Mouse (Mus musculus) megakaryocyte-erythroid progenitor cell, adult 5-6 weeks (primary cell): ENCODE data around the gene Rpl13a. TPM values are rescaled to one million over a fixed set of nuclear protein-coding genes. Genes with fewer than 3 reads are reported as not detected.
"Not testable (repeated sequence)": the region's sequence is repeated elsewhere in the genome, so short reads cannot be mapped to it uniquely, and the experiment has no call there.

Source experiments
- ATAC-seq: replicated peaks from 2 replicates; pipeline ENCODE4 v1.8.0; 2016; ENCODE audit warnings: mild to moderate bottlenecking, inconsistent platforms; ENCODE audit not compliant: severe bottlenecking, poor library complexity, low FRiP score, low TSS enrichment
- total RNA-seq, 2 experiments: library from RNA; stranded (forward) in 1 of 2; stranded (reverse) in 1 of 2; fragments of 200-1000, 215-1000 nt in 1 of 2; fragments of >200 nt in 1 of 2; fragmentation: Nextera tagmentation in 1 of 2; gene quantifications; 2 replicates each; pipeline ENCODE4 v1.2.3; 2014 to 2017

Rpl13a gene
- total RNA-seq, 2 experiments from 2014 or later, result 4,178 to 4,844 TPM

- ATAC-seq, result no peak
Measured at GRCm38 (mm10) chr7:45098541-45099240, 29.9 kb downstream of the Rpl13a start.

DNA sequence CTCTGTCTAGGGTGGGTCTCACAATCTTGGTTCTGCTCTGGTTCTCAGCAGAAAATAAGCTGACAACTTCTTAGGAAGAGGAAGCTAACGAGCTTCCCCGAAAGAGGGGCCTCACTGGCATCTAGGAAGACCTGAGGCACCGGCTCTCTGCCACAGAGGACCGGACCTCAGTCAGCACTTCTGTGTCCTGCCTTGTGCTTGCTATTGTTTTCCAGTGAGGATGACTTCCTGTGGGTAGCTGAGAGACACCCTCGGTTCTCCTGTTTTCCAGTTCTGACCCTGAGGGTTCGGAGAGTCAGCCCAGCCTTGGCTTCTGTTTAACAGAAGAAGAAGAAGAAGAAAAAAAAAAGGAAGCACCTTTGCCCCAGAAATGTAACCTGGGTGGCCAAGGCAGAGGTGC lies 31.1 kb downstream of the Rpl13a start:
- no peak for ATAC-seq

GRCm38 (mm10) chr7:45095965-45096364 lies 32.6 kb downstream of the Rpl13a start:
- ATAC-seq, result not testable (repeated sequence)

- ATAC-seq, result no peak
Measured at GRCm38 (mm10) chr7:45095367-45095766, 33.2 kb downstream of the Rpl13a start.

GRCm38 (mm10) chr7:45094121-45094520 lies 34.4 kb downstream of the Rpl13a start:
- no peak for ATAC-seq

DNA sequence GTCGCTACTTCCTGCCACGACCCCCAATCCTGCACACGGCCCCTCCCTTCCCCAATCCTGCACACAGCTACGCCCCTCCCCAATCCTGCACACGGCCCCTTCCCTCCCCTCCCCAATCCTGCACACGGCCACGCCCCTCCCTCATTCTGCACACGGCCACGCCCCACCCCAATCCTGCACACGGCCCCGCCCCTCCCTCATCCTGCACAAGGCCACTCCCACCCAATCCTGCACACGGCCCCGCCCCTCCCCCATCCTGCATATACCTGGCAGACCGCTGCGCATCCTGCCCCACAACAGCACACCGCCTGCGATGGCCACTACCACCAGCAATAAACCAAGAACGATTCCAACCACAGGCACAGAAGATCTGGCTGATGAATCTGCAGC lies 35.0 kb downstream of the Rpl13a start:
- ATAC-seq, result no peak

- no peak for ATAC-seq
Measured at GRCm38 (mm10) chr7:45092828-45093515, 35.6 kb downstream of the Rpl13a start.

GRCm38 (mm10) chr7:45092048-45092447 lies 36.5 kb downstream of the Rpl13a start, which contains the start of gene Rcn3:
Rcn3 (minus strand) TSS chr7:45092221.
- ATAC-seq, result peak; percentile 80

DNA sequence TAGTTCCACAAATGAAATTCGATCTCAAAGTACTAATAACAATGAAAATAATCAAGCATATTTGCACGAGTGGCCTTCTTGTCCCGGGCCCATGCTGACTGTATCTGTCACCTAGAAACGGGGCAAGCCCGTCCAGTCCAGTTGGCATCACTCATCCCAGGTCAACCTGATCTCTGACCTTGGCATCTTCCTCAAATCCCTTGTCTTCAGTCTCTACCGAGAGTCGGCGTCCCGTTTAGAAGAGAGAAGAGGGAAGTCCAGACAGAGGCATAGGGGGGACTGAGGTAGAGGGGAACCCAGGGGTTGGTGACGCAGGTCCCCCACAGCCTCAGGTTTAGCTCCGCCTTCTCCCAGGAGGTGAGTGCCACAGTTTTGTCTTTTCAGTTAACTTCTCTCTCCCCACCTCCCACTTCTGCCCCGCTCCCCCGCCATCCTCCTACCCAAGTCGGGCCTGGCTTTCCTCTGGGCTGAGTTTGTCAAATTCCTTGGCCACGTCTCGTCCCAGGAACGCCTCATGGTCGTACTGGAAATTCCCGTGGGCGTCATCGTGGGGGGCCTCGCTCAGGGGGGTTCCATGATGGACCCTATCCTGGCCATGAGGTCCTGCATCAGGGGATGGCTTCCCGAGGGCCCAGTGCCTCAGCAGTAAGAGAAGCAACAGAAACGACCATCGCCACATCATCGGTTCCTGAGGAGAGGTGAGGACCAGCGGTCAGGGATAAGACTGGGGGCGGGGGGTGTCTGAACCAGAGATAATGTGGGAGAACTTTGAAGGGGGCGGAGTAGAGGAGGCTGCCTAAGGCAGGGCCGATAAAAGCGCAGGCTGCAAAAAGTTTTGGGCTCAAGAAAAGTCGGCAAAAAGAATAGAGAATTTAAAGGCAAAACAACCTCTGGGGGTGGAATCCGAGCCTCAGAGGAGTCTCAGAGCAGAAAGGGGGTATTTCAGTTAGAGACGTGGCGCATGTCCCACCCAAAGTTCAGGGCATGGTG lies 37.3 kb downstream of the Rpl13a start:
- no peak for ATAC-seq

DNA sequence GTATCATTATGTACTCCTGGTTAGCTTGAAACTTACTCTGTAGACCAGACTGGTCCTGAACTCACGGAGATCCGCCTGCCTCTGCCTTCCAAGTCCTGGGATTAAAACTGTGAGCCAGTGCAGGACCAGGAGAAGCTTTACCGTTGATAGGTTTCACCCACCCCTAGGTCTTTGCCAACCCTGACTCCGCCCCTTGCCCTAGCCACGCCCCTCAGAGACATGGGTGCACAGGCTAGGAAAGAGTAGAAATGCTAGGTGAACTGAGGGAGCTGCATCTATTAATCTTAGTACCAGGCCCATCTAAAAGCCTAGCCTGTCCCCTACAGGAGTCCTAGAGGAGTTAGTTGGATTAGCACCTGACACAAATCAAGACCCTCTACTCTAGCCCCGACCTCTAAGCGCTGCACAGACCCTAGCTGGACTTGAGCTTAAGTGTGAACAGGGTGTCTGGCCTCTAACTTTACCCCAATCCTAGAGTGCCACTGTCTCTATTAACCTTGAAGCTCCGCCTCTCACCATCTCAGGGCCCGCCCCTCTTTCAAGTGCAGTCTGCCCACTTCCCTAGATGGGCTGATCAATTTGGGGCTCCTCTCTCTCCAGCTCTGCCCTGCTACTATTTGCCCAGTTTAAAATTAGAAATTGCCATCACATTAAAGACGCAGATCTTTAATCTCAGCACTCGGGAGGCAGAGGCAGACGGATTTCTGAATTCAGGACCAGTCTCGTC lies 38.1 kb downstream of the Rpl13a start:
- peak; percentile 43 for ATAC-seq

DNA sequence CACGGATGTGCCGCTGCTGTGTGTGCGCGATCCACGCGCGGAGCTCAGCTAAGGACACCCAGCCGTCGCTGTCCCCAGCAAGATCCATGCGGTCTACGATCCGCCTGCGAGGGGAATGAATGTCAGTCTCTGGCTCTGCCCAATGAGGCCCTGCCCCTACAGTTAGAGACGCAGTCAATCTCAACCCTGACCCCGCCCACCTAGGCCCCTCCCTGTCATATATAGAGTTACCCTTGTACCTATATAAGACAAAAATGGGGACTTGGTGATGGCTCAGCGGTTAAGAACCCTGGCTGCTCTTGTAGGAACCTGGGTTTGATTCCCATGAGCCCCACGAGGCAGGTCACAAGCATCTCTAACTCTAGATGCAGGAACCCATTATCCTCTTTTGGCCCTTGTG lies 40.0 kb downstream of the Rpl13a start:
- ATAC-seq, result no peak

GRCm38 (mm10) chr7:45086084-45086483 lies 42.5 kb downstream of the Rpl13a start:
- no peak for ATAC-seq

GRCm38 (mm10) chr7:45083300-45083890 lies 45.2 kb downstream of the Rpl13a start:
- ATAC-seq, result no peak

DNA sequence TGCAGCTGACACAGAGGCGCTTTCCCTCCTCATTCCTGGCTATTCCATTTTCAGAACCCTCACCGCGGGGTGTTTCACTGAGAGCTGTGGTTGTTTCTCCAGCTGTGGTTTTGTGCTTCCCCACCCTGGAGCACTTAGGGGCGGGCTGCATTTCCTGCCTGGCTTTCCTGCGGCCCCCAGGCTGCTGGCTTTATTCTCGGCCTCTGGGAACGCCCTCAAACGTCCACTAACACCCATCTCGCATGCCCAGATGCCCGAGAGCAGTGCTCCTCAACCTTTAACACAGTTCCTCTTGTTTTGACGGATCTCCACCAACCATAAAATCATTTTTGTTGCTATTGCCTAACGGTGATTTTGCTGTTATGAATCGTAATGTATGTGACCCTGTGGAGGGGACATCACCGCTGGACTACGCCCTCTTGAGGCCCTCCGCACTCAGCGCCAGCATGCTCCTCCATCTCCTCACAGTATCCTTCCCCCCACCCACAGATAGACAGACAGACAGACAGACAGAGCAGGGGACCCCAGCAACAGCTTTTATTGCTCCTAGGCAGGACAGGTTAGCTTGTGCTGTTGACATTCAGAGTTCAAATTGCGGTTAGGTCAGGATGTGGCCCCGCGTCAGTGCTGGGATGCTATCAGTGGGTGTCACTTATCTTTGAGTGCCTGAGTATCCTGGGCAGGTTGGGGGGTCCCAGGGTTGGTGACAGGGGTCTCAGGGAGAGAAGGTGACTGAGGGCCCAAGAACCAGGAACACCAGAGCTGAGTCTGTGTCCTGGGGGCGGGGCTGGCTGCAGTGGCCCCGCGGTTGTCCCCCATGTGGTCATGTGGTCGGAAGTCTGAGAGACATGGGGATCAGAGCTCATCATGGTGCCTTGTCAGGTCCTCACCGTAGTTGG lies 45.9 kb downstream of the Rpl13a start:
- peak; percentile 46 for ATAC-seq

GRCm38 (mm10) chr7:45081016-45081415 lies 47.5 kb downstream of the Rpl13a start:
- no peak for ATAC-seq

GRCm38 (mm10) chr7:45079856-45080255 lies 48.7 kb downstream of the Rpl13a start:
- ATAC-seq, result peak; percentile 35; the same call in 1 of the 2 replicates

GRCm38 (mm10) chr7:45078513-45078912 lies 50.0 kb downstream of the Rpl13a start:
- ATAC-seq, result peak; percentile 29; the same call in 1 of the 2 replicates

- no peak for ATAC-seq
Measured at GRCm38 (mm10) chr7:45077829-45078228, 50.7 kb downstream of the Rpl13a start.
